Mouse (Mus musculus) CD8-positive naive resting alpha-beta T cell, adult 2 months (primary cell): ENCODE results near the gene Hist2h2aa1.

Experiments
- DNase-seq, 2 experiments: peaks; one replicate each; pipeline ENCODE4 v3.0.0; 2022; ENCODE audit warnings: low read depth in 2 of 2, low spot score in 2 of 2

The Hist2h2aa1 gene

DNA sequence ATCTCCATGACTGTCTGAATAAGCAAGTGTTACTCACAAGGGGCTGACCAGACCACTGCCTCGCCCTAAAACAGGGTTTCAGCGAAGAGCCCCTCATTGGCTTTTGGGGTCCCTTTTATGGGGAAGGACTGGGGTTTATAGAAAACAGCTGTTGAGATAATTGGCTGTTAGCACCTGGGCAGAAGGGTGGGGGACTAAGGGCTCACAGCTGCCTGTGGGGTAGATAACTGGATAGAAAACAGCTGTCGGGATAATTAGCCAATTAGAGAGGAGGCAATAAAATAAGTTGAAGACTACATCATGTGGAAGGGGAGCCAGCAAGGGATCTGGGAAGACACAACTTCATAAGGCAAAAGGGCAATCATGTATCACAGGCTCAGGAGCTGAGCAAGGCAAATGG, 5.6 kb downstream of the Hist2h2aa1 start:
- no peak for DNase-seq

DNA sequence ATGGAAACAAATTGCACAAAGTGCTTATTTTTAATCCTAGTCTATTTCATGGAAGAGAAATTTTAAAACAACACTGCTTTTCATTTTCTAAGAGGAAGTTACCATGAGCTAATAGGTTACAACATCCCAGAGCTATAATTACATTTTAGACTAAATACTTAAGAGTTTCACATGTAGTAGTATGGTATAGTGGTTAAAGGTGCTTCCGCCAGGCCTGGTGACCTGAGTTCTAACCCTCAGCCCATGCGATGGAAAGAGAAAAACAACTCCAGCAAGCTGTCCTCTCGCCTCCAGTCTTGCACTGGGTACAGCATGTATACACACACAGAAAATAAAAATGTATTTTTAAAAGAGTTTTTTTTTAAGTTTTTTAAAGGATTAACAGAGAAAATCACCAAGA, 6.5 kb downstream of the Hist2h2aa1 start:
- DNase-seq = no peak

DNA sequence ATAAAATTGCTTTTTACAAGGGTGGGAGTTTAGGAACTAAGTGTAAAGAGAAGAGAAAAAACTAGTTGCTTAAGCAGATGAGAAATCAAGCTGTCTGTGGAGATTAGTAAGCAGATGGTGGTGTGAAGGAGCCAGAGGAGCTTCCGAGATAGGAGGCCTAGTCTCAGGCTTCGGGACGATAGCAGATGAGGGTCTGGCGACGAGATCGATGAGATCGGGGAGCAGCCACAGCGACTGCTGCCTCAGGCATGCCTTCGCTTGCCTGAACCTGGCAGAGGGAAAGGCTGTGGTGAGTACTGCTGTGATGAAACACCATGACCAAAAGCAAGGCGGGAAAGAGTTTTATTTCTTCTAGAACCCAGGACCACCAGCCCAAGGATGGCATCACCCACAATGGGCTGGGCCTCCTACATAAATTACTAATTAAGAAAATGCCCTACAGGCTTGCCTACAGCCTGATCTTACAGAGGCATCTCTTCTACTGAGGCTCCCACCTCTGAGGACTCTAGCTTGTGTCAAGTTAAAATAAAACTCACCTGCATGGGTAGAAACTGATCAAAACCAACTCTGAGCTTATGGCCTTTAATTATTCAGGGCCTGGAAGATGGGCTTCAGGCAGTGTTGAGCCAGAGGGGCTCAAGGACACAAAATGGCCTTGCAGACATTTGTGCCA, 9.5 kb downstream of the Hist2h2aa1 start:
- no peak for DNase-seq

DNA sequence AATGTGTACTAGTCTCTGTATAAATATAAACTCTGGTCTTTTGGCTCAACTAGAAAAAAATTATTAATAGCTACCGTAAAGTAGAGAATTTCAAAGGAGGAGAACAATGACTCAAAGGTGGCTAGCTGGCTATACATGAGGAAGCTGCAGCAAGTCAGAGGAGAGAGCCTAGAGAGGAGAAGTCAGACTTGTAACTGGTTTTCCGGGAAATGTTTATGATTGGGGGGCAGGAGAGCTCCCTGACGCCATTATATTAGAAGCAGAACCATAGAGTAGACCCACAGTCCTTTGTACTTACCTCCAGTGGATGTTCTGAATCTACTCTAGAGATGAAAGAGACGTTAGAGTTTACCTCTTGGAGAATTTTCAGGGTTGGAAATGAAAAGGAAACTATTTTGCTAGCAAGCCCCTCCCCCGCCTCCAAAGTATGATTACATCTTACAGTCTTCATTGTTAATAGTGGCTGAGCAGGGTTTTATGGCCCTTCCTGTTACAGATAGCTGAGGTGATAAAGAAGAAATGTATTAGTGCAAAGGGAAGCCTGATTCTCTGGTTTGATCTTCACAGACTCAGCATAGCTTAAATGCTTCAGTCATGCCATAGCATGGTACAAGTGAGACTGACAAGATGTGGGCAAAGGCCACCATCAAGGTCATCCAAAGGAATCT, 10.8 kb downstream of the Hist2h2aa1 start:
- no peak for DNase-seq

DNA sequence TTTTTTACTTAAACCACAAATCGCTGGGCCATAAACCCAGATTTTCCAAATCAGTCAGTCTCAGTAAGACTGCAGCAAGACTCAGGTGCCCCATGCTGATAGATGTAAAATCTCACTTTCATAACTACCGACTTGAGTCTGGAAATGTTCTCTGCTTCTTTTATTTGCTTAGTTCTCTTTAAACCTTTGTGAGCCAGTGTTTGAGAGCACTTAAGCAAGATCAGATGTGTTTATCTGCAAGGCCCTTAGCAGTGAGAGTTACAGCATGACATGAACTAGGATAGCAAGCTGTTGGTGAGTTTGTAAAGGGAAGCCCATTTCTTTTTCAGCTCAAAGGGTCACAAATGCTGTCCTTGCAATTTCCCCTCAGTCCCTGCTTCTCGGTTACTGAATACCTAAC, 11.9 kb downstream of the Hist2h2aa1 start:
- DNase-seq = no peak

DNA sequence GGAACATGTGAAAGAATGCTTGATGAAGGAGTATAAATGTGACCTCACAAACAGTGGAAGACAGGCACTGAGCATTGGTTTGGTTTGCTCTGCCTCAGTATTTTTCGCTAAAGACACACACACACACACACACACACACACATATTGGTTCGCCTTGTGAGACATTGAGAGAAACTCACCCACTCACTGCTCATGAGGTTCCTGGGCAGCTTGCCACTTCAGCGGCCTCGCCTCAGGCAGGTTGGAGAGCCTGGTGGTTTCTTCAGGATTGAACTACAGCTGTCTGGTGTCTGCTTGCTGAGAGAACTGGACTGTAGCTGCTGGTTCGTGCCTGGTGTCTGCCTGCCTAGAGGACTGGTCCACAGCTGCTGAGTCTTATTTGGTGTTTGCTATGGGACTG, 14.9 kb downstream of the Hist2h2aa1 start:
- no peak for DNase-seq

DNA sequence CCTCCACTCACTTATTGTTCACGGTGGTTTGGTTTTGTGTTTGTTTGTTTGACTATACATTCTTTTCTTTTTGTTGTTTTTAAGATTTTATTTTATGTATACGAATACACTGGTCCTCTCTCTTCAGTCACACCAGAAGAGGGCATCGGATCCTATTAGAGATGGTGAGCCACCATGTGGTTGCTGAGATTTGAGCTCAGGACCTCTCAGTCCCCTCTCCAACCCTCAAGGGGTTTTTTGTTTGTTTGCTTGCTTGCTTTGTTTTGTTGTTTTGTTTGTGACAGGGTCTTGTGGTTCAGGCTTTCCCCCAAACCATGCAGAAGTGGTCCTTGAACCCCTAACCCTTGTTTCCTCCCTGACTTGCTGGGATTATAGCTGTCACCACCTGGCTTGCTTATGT, 16.3 kb downstream of the Hist2h2aa1 start:
- no peak for DNase-seq

DNA sequence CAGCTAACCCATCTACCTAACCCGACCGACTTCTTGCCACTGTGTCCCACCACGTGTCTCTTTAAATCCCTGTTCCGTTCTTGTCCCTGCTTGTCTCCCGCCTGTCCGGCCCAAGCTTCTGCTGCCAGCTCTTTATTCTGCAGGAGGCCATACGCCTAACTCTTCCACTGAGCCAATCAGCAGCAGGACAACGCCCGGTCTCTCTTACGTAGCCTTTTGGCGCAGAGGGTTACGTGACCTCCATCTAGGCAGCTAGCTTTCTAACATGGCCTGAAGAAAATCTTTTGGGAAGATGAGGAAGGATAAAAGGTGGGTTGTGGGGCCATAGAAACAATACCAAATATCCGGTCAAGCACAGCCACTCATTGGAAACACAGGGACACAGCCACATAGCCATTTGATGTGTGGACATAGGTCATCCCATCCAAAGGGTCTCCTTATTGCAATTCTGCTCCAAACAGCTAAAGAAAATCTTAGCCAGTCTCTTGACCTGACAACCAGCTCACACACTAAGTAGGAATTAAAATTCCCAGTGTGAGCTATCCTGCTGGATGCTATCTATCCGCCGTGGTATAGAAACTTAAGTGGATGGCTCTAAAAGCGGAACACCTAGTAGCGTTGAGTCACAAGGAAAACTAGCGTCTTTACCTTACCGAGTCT, 17.0 kb downstream of the Hist2h2aa1 start:
- peak; percentile 43 to 50 for DNase-seq

DNA sequence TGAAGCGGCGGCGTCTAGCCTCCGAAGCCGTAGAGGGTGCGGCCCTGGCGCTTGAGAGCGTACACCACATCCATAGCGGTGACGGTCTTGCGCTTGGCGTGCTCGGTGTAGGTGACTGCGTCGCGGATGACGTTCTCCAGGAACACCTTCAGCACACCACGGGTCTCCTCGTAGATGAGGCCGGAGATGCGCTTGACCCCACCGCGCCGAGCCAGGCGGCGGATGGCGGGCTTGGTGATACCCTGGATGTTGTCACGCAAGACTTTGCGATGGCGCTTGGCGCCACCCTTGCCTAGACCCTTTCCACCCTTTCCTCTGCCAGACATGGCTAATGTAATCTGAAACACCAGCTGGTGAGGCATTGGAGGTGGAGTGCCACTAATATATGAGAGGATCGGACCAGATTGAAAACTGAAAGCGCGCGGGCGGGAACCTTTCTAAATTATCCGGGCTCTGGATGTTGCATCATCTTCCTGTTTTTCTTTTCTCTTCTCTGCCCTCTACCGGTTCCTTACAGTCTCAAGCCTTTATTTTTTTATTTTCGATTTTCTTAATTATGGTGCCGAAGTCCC, 17.8 kb downstream of the Hist2h2aa1 start, which contains the start of gene Hist2h4:
Hist2h4 (minus strand) TSS at position 333 of the 572 bp plus-strand sequence.
- peak; percentile 91 to 96 for DNase-seq

DNA sequence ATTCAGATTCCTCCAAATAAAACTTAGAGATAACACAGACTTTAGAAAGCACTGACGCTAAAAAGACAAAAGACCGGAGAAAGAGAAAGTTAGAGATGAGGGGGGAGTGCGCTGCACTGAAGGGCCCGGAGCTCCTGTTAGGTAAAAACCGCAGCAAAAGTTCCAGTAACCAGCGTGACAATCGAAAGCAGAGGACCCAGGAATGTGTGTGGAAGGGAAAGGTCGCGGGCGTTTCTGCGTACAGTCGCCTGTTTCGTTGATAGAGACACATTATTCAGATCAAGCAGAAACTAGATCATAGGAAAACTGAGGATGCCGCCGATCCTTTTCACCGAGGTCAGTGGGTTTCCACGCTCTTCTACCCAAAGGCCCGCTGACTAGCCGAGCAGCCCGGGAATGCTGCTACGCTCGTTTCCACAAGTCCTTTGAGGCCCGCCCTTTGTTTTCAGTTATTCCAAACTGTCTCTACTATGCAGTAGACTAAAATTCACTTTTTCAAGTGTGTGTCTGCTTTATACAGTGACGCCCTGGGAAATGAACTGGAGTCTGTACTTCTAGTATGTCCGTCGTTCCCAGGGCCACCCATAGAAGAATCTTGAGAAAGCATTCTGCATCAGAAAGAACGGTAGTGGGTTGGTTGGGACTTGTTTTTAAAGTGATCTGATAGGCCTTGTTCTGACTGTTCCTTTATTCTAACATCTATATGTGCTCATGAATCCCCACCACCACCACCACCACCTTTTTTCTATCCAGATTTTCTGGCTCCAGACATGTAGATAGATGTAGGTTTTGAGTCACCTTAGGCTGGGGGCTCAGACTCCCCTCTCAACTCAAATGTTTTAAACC, 18.5 kb downstream of the Hist2h2aa1 start:
- peak in 1 of 2 experiments; percentile 44 for DNase-seq

DNA sequence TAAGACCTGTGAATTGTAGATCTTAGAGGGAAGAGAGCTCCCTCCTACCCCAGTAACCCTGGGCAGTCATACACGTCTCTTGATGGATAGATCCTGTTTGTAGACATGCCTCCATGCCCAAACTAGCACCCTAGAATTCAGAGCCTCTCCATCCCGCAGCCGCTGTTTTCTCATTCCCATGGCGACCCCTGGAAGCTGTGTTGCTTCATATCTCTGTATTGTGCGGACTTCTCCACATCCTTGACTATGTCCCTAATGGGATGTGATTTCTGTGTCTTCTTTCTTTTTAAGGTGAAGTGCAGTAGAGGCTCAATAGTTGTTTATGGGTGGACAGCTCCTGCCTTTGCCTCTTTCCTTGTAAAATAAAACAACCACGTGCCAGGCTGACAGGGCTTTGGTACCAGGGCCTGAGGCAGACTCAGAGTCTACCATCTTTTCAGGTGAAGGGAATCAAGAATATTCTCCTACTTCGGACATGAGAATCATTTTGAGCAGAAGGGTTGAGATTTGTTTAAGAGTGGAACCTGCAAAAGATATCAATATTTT, 19.2 kb downstream of the Hist2h2aa1 start:
- DNase-seq = no peak

DNA sequence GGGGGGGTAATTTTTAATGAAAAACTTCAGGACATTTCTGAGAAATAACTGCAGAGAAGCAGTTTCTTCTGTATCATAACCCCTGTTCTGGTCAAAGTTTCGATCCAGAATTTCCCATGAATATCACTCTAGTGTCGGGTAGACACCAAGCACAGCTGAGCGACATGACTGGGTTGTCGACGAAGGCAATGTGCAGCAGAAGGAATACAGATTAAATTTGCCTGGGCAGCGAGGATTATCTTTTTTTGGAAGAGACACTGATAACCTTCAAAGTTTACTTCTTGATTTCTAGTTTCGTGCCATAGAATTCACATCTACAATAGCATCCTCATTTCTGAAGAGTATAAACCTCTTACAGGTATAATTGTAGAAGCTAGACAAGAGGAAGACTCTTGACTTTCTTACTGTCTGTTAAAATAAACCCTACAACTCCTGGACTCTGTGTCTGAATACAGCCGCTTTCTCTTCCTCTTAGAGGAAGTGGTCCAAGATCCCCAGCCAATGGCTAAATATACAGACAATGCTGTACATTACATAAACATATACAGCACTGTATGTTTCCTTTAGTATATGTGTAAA, 20.9 kb downstream of the Hist2h2aa1 start:
- no peak for DNase-seq

DNA sequence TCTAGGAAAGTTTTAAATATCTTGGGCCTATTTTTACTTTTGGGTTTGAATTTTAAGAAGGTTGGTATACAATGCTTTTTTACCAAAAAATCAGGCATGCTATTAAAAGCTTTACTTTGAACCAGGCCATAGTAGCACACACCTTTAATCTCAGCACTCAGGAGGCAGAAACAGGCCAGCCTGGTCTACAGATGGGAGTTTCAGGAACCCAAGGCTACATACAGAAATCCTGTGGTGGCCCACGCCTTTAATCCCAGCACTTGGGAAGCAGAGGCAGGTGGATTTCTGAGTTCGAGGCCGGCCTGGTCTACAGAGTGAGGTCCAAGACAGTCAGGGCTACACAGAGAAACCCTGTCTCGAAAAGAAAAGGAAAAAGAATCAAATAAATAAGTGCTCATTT, 22.2 kb downstream of the Hist2h2aa1 start:
- no peak for DNase-seq

DNA sequence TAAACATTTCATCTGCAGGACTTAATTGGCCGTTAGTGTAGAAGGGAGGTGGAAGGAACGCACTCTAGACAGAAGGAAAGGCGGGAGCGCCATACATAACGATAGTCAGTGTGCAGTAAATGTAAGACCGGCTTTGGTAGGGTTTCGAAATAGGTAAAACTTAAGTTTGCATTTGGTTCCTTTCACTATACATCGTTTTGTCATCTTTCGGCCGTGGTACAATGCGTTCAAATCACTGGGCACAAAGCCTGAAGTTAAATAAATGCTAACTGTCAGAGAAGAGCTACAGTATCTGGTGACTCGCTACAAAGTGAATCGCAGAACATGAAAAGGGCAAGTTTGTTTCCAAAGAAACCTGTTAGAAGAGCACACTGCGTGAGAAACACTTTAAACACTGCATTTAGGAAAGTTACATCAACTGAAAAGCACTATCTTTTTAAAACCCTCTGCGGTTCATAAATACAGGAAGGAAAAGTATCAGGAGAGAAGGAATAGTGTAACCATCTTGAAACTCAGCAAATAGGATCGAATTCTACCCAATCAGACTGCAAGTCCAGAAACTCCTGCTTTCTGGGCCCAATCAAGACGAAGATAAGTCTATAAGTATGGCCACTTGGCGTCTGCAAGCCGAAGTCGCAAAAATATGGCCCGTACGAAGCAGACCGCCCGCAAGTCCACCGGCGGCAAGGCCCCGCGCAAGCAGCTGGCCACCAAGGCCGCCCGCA, 22.9 kb downstream of the Hist2h2aa1 start, which contains the start of gene Hist2h3b:
Hist2h3b (plus strand) TSS at position 604 of the 725 bp plus-strand sequence.
- DNase-seq = peak; percentile 28 to 42

DNA sequence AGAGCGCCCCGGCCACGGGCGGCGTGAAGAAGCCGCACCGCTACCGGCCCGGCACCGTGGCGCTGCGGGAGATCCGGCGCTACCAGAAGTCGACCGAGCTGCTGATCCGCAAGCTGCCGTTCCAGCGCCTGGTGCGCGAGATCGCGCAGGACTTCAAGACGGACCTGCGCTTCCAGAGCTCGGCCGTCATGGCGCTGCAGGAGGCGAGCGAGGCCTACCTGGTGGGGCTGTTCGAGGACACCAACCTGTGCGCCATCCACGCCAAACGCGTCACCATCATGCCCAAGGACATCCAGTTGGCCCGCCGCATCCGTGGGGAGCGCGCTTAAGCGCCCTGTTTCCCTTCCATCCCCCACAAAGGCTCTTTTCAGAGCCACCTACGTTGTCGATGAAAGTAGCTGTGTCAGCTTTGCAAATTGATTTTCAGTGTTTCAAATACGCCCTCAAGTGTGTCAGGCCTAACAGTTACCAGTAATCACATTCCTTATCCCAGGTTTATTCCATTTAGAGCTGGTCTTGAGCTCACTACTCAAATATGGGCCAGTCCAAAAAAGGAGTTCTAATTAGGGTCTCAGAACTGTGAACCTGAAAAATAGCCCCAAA, 23.6 kb downstream of the Hist2h2aa1 start:
- DNase-seq = peak in 1 of 2 experiments; percentile 23

DNA sequence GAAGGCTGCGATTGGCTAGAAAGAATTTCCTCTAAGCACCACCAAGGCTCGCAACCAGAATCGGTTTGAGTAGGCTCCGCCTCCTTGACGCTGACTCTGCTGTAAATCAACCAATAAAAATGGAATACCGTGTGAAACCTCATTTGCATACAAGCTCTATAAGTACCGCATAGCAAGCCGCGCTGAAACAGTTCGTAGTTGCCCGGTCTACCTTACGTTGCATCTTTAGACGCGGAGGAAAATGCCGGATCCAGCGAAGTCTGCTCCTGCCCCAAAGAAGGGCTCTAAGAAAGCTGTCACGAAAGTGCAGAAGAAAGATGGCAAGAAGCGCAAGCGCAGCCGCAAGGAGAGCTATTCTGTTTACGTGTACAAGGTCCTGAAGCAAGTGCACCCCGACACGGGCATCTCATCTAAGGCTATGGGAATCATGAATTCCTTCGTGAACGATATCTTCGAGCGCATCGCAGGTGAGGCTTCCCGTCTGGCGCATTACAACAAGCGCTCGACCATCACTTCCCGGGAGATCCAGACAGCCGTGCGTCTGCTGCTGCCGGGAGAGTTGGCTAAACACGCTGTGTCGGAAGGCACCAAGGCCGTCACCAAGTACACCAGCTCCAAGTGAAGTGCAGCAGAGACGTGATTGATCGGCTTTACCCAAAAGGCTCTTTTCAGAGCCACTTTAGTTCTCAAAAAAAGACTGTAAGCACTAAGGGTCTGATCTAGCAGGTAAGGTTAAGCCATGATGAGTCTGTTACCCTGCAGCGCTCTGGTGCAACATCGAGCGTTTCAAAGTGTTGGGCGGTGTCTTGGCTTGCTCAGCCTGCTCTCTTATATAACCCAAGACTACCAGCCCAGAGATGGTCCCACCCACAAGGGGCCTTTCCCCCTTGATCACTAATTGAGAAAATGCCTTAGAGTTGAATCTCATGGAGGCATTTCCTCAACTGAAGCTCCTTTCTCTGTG, 24.5 kb downstream of the Hist2h2aa1 start, which contains the start of gene Hist2h2bb:
Hist2h2bb (plus strand) TSS at position 242 of the 964 bp plus-strand sequence.
- DNase-seq = peak; percentile 70 to 78

DNA sequence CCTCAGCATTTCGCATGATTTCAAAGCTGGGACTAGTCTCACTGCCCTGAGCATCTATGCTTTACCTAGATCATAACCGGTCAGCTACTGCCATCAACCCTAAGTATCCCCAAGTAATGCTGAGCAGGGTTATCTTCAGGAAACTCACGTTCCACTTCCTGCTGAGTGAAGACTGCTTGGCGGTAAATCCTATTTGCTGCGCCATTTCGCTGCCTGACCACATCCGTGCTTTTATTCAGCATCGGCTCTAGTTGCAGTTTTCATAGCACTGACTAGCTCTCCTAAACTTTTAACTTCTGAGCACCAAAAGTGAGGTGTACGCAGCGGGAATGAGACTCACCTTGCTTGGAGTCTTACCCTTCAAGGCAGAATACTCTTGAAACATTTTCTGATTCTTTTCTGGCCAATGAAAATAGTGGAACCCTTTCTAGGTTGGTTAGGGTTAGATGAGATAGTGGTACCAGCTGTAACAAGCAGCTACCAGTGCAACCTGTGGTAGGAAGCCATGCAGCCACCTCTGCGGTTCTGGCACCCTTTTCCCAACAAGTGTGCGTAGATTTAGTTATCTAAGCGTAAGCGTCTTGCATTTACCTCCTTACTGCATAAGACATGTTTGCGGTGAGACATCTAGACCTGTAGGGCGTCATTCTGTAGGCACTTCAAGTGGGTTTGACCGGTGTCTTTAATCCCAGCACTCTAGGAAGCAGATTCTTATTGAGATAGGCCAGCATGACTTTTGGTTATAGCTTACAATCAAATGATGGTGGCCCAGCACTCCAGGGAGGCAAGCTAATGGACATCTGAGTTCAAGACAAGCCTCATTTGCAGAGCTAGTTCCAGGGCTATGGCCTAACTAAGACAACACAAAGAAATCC, 28.5 kb downstream of the Hist2h2aa1 start:
- DNase-seq = peak; percentile 34 to 58
